Mouse (Mus musculus) gonadal fat pad, adult 2 months (tissue): ENCODE results near the gene Zfp113. TPM values are rescaled to one million over a fixed set of nuclear protein-coding genes. Genes with fewer than 3 reads are reported as not detected.
A peak's percentile ranks its signal among the peaks of the same experiment; 100 is the strongest.

ENCODE experiments used
- DNase-seq: peaks from one replicate; pipeline ENCODE4 v3.0.0-alpha.2; 2012; ENCODE audit warnings: low read depth
- polyA plus RNA-seq: library from polyadenylated mRNA; depleted of rRNA; stranded (reverse); fragments of >200 nt; gene quantifications from 2 replicates; pipeline ENCODE4 v1.2.3, GENCODE M21; 2012; rRNA removed

Gene Zfp113
- 2.6 and 2.7 TPM in 2 replicates for polyA plus RNA-seq

- DNase-seq: peak; percentile 88
Measured at GRCm38 (mm10) chr5:138155443-138155976, at the start of gene Zfp113. TSS of gene Zfp113 (minus strand) at chr5:138155744.

DNA sequence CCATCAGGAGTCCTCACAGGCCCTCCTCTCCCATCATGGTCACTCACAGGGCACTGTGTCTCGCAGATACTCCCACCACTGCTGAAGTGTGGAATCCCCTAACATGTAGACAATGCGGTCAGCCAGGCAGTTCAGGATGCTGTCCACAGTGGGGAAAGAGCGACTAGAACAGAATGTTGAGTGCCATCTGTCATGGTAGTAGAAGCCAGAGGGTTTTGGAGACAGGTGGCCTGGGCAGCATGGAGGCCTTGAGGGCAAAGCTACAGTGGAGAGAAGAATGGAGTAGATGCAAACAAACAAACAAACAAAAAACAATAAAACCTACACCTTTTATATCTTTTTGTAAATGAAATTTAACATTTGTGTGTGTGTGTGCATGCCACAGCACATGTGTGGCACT, 46.5 kb upstream of the Zfp113 start:
- no peak for DNase-seq

- no peak for DNase-seq
Measured at GRCm38 (mm10) chr5:138199576-138199975, 44.0 kb upstream of the Zfp113 start.

- DNase-seq: no peak
Measured at GRCm38 (mm10) chr5:138195463-138195862, 39.9 kb upstream of the Zfp113 start.

DNA sequence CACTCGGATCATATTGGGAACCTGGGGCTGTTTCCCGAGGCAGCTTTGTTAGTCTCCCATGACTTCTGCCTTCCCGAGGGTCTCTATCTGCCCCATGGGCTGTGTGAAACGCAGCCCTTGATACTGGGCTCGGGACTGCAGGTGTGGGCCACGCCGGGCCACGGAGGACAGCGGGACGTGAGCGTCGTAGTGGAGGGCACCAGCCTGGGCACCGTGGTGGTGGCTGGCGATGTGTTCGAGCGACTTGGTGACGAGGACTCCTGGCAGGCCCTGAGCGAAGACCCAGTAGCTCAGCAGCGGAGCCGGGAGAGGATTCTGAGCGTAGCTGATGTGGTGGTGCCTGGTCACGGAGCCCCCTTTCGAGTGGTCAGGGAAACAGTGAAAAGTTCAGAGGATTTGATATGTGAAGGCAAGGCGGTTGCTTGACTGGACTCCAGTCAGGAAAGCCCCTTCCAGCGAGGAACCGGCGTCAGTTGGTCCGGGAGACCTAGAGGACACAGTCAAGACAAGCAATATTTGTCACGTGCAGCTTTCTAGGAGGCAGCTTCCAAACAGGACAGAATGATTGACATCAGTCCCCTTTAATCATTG, 39.3 kb upstream of the Zfp113 start:
- DNase-seq: no peak

DNA sequence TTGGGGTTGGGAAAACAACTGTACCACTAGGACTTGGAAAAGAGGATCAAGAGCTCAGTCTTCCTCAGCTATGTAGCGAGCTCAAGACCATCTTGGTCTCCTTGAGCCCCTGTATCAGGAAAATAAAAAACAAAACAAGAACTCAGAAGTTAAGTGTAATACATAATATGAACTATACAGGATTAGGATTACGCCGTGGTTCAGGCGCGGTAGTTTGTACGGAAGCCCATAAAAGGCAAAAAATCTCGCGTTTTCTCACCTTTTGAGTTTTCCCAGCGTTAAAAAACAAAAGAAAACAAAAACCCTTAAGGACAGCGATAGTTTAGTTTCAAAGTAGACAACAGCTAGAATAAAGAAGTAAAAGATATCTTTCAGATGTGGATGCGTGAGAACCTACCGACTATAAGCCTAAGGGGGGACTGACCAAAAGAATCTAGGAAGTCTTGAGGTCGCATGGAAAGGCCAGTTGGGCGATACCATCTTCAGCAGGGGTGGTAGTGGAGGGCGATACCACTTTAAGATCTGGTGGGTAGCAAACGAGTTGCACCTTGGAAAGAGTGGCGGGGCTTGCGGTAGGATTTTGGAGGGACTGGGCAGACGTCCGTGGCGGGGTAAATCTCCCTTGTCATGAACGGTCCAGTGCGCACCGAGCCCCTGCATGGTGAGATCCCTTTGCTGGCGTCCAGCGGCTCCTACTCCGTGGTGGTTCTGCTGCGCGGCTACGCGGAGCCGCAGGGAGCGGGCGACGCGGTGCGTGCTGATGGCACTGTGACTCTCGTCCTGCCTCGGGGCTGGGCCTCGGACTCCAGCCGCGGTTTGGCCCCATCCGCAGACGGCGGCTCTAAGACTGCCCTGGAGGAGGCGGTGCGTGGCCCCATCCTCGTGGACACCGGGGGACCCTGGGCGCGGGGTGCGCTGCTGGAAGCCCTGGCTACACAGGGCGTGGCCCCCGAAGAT, 38.5 kb upstream of the Zfp113 start, which contains the start of gene Mblac1:
TSS of gene Mblac1 (plus strand) at position 544 of the 957 bp plus-strand sequence.
- no peak for DNase-seq

DNA sequence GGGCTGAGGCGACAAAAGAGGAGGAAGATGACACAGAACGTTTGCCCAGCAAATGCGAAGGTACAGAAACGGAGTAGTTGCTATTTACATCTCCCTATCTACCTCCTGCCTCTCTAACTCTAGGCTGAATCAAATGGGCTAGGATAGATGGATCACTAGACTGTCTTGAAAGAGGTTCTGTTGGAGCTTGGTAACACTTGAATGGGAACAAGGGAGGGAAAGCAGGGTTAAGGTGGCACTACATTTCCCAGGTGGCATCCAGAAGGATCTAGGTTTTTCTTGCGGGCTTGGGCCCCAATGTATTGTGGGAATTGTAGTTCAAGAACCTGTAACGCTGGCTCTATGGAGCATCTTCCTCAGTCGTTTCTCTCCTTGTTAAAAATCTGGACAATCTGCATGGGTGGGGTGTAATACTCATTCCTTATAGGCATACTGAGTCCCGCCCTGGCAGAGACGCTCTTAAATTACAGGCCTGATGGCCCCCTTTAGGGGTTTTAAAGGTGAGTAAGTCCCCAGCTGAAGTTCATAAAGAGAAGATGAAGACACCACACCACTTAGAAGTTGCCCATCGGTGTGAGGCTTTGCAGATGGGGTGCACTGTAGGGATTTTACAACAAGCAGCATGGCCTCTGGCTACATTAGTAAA, 32.2 kb upstream of the Zfp113 start:
- no peak for DNase-seq

DNA sequence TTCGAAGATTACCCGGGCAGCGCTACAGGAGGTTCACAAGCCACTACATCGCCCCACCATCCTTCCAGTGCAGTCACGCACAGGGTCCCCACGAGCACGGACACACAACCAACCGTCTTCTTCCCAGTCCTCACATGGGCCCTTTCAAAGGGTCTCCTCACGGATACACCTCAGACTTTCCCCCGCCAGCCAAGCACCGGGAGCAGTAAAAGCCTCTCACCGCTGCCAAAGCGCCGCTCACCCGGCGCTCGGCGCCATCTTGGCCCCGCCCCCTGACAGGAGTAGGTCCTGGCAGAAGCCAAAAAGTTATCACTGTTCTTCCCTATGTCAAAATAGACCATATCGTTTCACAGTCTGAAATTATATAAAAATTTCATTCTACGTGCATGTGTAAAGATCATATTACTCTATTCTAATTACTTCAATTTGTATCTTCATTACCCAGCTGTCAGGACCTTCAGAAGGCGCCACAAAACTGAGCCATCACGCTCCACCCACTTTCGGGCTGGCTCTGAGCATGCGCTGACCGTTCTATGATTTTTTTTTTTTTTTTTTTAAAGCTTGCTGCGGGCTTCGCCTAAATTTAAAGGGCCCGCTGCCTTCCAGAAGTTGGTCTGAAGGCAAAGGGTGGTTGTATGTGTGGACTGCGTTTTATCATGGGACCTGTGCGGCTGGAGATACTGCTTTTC, 31.6 kb upstream of the Zfp113 start, which contains the start of the genes Taf6 and Cnpy4:
TSS of gene Taf6 (minus strand) at position 502 of the 689 bp plus-strand sequence.
TSS of gene Cnpy4 (plus strand) at position 536 of the 689 bp plus-strand sequence.
- no peak for DNase-seq

- DNase-seq: no peak
Measured at GRCm38 (mm10) chr5:138173217-138173616, 17.7 kb upstream of the Zfp113 start.

DNA sequence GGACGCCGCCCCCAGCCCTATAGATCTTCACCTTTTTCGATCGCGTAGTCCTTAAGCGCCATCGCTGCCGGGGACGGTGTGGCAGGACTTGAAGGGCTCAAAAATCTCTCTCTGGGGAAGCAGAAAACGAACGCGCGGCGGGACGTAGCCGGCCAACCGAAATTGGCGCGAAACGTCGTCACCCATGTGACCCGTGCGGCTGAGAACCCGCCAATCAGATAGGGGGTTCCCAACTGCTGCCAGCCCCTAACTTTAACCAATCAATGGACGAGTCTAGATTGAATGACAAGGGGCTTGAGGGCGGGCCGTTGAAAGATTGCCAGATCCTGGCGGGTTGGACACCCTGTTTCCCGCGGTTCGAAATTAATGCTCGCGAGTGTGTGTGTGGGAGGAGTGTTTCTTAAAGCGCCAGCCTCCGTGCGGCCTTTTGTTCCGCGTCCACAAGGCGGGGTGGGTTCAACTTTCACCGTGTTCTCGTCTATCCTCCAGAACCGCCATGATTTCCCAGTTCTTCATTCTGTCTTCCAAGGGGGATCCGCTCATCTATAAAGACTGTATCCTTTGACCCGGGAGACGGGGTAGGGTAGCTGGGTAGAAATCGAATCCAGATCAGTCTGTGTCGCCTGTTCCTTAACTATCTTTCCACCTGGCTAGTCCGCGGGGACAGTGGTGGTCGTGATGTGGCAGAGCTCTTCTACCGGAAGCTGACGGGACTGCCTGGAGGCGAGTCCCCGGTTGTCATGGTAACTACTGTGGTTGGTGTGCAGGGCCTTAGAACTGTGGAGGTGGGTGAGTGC, 16.3 kb upstream of the Zfp113 start, which contains the start of the genes Ap4m1 and Mcm7:
TSS of gene Ap4m1 (plus strand) at position 308 of the 797 bp plus-strand sequence.
TSS of gene Mcm7 (minus strand) at position 728 of the 797 bp plus-strand sequence.
- no peak for DNase-seq

DNA sequence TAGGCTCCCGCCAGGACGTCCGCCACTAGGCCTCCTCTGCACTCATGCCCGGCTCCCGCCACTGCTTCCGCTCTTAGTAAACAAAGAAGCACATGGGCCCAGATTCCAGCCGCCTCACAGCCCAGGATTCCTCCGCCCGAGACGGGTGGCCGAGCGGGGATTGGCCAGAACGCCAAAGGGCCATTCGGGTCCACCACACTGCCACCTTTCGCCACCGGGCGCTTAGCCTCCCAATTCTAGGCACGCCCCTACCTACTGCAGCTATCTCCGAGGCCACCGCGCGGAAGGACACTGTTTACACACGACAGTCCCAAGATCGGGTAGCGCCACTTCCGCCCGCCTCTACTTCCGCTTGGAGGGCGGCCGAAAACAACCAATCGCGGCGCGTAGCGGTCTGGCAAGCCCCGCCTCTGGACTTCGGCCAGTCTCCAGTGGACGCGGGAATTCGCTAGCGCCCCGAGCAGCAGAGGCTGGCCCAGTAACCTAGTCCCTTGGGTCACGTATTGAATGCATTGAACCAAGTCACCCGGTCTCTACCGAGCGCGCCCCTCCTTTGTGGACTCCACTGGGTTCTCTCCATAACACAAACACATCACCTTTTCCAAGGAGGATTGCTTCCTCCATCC, 15.5 kb upstream of the Zfp113 start:
- DNase-seq: no peak

DNA sequence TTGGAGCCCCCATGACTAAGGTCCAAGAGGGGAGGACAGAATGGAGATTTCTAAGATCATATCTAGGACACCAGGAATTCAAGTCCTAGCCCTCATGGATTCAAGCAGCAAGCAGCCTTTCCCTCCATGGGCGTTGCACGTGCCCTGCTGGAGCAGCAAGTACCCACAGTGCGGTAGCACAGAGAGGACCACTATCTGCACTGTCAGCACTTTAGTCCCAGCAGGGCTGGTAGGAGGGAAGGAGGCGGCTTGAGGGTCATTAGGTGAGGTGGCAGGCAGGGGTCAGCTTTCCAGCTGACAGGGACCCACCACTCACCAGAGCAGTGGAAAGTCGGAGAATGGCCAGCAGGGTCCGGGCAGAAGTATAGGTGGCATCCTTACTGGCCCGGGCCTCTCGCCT, 10.1 kb upstream of the Zfp113 start:
- DNase-seq: no peak

DNA sequence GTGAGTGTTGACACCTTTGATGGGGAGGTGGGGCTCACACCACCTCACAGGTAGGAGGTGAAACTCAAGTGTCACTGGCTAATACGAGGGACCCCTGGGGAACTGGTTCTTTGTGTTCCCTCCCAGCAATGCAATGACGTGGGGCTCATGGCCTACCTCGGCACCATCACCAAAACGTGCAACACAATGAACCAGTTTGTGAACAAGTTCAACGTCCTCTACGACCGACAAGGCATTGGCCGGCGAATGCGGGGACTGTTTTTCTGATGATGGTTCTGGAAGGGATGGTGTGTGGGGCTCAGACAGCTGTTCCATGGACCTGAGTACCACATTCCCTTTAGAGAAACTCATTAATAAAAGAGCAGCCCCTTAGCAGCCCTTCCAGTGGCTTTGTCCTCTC, 8.1 kb upstream of the Zfp113 start:
- no peak for DNase-seq

- DNase-seq: no peak
Measured at GRCm38 (mm10) chr5:138163046-138163445, 7.5 kb upstream of the Zfp113 start.

GRCm38 (mm10) chr5:138160842-138161665, 5.5 kb upstream of the Zfp113 start, which contains the start of gene Cops6:
TSS of gene Cops6 (plus strand) at chr5:138161071.
- no peak for DNase-seq

- DNase-seq: no peak
Measured at GRCm38 (mm10) chr5:138160224-138160762, 4.7 kb upstream of the Zfp113 start.

DNA sequence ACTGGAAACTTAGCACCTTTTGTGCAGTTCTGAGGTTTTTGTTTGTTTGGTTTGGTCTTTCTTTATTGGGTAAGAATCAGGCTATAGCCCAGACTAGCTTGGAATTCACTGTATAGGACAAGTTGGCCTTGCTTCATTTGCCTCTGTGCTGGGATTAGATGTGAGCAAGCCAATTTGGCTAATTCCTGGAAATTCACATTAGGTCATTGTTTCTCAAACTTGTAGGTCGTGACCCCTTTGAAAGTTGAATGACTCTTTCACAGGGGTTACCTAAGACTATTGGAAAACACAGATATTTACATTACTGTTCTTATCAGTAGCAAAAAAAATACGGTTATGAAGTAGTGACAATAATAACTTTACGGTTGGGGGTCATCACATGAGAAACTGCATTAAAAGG, 1.2 kb downstream of the Zfp113 start:
- DNase-seq: no peak

DNA sequence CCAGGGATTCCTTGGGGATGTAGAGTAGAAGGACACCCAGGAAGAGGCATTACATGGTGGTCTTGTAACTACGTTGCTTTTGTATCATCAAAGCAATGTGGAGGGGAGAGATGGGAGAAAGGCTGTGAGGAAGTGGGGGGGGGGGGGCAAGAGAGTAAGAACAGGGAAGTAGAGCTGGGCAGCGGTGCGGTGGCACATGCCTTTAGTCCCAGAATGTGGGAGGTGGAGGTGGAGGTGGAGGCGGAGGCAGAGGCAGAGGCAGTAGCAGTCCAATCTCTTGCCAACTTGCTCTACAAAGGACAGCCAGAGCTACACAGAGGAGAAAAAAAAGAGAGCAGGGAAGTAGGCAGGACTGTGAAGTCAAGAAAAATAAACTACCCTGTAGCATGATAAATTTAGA, 17.0 kb downstream of the Zfp113 start:
- DNase-seq: no peak
